Mouse (Mus musculus): ENCODE results near the gene Rab31.
"Not testable (repeated sequence)": the region's sequence is repeated elsewhere in the genome, so short reads cannot be mapped to it uniquely, and the experiment has no call there.

Gene Rab31

DNA sequence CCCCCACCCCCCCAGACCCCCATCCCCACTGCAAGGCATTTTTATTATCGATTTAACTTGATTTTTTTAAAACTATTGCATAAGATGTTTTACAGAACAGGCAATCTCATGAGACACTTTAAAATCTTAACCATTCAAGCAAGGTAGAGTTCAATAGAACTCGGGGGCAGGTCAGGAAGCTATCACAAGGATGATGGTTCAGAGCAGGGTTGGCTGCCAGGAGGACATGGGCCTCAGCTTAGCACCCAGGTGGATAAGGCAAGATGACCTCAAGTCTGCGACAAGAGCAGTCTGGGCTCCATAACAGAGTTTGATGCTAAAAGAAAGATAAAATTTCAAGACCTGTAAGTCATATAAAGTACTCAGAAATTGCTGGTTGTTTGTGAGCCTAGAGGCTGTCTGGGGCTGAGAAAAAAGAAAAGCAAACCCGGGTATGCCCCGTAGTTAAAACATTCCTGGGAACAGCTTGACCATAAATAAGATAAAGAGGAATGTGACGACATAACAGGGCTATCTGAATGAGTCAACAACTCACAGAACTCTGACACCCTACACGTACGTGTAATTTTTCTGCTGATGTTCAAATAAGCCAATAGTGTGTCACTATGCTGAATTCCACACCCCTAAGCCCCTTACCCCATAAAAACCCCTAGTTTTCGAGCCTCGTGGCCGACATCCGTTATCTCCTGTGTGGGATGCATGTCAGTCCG, 143.6 kb downstream of the Rab31 start:
- DNase-seq (ENCODE audit: low read depth, low spot score), result not testable (repeated sequence)

DNA sequence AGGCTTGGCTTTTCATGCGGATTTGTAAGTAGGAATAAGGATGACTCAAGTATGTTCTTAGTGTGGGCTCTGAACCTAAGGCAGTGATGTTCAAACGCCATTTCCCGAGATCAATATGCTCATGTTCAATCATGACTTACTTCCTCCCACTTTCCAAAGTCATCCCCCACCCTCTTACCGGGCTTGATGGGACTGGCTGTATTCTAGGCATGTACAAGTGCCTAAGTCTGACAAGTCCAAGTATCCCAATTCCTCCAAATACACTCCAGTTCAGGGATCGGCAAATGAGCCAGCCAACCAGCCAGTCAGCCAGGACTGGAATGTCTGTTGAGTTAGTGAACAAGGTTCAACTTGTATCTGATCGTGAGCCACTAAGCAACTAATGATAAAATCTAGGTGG, 146.3 kb downstream of the Rab31 start:
- no peak for DNase-seq (ENCODE audit: low read depth, low spot score)

DNA sequence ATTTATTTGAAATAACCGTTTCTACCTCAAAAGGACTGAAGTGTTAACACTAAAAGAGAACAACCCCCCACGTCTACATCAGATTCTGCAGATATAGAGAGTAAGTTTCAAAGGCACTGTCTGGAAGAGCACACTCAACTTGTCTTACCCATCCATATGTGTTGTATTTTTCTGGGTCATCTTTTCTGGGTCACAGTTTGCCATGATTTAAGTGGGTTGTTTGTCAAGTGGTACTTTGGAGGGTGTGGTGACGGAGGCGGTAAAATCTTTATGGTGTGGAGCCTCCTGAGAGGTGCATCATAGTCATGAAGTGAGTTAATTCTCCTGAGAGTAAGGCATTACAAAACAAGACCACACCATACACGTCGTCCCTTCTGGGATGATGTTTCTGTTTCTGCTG, 147.0 kb downstream of the Rab31 start:
- DNase-seq (ENCODE audit: low read depth, low spot score), result no peak

DNA sequence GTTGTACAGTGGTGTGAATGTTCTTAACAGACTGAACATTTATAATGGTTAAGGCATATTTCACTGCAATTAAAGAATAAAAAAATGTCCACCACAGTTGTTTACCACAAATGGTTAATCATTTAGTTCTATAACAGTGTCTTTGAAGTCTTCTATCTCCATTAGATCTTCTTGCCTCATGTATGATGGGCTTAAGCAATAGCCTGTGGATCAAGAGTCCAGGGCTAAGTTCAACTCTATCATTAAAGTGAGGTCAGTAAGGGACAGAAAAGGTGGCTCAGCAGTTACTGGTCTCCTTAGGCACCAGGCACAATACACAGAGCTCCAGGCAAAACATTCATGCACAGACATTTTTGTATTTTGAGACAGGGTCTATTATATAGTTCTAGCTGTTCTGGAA, 149.4 kb downstream of the Rab31 start:
- no peak for DNase-seq (ENCODE audit: low read depth, low spot score)

DNA sequence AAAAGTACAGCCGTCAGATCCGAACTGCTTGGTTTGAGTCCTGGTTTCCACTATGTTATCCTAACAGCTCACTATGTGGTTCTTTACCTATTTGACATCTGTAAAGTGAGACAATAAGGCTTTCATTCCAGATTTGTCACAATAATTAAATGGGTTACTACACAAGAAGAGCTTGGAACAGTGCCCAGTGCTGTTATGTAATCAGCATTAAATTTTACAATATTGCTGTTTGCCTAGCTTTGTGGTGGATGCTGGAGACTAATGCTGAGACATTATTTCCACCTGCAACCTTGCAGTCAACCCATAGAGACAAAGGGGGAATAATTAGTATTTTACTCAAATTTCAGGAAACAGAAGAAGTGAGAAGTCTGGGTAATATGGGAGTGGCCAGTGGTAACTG, 154.1 kb downstream of the Rab31 start:
- DNase-seq (ENCODE audit: low read depth, low spot score), result no peak

DNA sequence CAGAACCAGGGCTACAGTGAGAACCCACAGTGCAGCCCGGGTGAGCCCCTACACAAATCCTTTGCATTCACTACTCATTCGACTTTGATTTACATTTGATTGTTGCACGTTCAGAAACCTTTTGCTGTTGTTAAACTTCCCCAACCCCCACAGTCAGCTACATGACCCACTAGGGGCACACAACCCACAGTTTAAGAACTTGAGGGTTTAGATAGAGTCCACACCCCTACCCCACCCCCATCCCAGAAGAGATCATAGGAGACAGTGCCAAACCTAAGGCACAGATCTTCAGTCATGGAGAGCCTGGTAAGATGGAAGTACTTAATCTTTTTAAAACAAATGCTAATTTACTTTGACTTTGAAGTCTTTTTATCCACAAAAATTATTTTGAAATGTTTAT, 156.9 kb downstream of the Rab31 start:
- DNase-seq (ENCODE audit: low read depth, low spot score), result no peak

DNA sequence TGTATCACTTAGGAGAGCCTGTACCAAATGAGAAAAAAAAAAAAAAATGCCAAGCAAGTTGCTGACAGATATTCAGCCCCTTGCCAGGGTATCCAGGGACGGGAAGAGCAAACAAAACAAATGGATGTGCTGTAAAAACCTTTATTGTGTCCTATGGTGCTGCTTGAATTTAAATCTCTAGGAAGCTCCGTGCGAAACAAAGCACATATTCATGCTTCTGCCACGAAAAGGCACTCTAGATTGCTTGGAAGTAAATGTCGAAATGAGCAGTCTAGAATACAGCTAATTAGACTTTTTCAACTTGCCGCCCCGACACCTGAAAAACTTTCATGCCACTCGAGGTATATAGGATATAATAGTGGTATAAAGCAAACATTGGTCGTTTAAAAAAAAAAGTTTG, 158.1 kb downstream of the Rab31 start:
- no peak for DNase-seq (ENCODE audit: low read depth, low spot score)

DNA sequence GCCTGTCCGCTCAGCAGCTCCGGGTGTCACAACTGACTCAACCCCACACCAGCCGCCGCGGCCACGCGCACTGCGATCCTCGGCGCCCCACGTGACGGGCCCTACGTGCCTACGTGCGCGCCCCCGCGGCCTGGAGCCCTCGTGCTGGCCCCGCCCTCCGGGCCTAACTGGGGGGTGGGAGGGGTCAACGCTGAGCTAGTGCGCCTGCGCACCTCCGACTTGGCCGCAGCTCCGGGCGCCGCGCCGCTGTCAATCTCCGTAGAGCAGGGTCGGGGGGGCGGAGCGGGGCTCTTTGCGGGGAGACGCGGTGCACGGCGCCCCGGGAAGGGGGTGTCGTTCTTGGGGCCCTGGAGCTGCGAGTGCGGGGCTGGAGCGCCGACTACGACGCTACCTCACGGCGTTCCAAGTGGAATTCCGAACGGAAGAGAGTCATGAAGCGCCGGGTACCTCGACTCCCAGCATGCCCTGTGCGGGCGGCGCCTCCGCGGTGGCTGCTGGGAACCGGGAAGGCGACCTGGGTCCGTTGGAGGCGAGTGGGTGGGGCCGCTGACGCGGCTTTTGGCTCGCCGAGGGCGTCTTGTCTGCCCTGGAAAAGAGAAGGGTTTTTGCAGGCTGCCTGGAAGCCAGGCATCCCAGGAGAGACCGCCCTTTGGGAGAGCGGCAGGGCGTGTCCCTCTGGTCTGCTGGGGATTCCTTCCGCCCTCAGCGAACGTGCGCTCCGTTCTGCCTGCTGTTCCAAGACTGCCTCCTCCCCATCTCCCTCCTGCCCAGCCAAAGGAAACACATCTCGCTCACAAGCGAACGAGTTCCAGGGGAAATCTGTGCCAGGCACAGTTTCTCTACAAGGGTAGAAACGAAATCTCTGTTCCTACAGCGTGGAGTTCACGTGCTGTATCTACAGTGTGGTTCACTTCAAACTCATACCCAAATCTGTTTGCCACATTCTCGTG, 158.8 kb downstream of the Rab31 start, which contains the start of gene Vapa:
TSS of gene Vapa (minus strand) at position 93 of the 950 bp plus-strand sequence.
- peak; percentile 98 for DNase-seq (ENCODE audit: low read depth, low spot score)

DNA sequence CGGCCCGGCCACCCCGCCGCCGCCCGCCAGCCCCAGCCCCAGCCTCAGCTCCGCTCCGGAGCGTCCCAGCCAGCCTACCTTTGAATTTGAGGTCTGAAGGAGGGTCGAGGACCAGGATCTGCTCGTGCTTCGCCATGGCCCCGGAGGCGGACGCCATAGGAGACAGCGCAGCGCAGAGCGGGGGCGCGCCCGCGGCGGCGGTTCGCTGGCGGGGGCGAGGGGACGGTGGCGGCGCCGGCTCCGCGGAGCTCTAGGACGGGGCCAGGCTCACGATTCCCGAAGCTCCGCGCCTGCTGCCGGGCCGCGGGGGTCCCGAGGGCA, 159.4 kb downstream of the Rab31 start:
- DNase-seq (ENCODE audit: low read depth, low spot score), result no peak

DNA sequence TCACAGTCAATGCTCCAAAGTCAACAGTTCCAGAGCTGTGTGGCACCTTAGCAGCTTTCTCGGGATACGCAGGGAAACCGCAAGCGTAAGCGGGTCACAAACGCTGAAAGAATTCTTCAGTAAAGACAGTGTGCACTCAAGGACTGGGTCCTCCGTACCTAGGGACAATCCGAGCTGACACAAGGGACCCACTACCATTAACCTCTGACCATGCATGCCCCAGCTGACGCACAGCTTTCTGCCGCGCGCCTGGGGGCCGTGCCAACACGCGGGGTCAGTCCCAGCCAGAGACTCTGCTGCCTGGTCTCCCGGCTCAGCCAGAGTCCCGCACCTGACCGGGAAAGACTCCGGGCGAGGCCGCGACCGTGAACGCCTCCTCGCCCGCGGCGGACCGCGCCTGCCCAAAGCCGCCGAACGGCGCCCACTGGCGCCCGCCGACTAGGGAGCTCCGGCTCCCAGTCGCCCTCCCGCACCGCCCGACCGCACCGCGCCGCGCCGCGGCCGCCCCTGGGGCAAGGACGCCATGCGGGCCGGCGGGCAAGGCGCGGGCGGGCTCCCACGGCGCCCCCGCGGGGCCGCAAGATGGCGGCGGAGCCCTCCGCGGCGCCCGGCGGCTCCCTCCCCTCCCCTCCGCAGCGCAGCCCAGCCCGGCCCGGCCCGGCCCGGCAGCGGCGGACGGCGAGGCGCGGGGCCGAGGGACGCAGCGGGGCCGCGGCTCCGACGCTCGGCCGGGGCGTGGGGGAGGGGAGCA, 160.0 kb downstream of the Rab31 start:
- peak; percentile 16 for DNase-seq (ENCODE audit: low read depth, low spot score)

DNA sequence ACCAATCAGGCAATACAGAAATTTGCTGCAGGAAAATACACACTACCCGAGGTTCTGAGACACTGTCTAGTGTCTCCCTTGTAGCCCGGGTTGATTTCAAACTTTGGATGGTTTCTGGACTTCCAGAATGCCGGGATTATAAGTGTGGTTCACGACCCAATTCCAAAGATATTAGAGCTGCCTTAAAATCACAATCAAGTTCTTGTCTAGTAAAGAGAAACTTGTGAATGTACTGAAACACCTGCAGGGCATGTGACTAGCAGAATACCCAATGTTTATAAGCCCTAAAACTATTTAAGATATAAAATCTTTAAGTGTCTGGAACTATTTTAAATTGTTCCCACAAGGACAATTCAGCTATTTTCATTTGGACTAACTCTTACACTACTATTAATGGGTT, 160.8 kb downstream of the Rab31 start:
- DNase-seq (ENCODE audit: low read depth, low spot score), result no peak

DNA sequence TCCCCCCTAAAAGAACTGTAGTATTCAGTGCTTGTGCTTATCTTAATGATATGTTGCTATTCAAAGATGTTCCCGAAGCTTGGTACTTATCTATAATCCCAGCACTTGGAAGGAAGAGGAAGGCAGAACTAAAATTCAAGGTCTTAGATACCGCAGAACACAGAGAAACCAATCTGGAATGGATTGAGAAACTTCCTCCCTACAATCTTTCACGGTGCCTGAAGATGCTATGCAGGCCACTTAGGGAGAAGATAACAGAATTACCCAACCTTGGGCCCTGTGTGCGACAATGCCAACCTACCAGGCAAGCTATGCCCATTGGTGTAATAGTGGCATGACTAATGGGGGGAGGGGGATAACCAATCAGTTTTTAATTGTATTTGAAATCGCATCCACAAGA, 163.8 kb downstream of the Rab31 start:
- DNase-seq (ENCODE audit: low read depth, low spot score), result no peak

DNA sequence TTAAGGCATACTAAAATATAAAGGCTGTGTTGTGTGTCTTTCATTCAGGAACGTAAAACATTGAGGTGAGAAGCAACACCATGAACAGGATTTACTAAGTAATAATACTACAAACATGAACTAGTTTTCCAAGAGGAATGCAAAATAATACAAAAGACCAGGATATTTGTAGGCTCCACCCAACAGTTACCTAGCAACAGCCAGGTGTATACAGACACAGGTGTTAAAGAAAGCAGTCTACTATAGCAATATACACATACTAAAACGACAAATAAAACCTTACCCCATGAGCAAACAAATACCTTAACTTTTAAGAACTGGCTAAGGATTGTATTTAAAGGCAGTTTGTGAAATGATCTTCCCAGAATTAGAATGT, 164.3 kb downstream of the Rab31 start:
- DNase-seq (ENCODE audit: low read depth, low spot score), result no peak

DNA sequence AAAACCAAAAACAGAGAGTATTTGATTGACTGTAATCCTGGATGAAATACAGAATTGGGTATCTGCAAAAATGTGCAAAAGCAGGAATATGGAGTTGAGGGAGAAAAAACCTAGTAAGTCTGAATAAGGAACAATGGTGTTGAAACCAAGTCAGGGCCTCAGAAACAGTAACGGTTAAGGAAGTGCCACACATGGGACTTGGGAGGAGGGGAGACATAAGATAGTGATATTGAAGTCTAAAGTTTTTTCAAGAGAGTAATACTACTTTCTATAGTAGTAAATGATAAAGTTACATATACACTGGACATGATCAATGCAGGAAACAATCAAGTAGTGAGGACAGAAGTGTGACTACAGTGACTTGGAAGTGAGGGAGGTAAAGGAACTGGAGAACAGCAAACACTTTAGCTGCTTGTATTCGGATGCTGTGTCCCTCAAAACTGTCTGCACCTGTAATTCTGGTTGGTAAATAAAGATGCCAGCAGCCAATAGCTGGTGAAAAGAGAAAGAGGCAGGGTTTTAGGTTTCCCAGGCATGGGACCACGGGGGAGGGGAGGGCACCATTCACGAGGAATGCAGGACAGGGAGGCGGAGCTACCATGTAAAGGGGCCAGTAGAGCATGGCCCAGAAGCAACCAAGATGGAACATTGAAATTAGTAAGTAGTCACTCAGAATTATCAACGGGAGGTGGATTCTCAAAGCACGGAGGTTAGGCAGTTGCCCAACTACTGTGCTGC, 164.8 kb downstream of the Rab31 start:
- DNase-seq (ENCODE audit: low read depth, low spot score), result no peak

DNA sequence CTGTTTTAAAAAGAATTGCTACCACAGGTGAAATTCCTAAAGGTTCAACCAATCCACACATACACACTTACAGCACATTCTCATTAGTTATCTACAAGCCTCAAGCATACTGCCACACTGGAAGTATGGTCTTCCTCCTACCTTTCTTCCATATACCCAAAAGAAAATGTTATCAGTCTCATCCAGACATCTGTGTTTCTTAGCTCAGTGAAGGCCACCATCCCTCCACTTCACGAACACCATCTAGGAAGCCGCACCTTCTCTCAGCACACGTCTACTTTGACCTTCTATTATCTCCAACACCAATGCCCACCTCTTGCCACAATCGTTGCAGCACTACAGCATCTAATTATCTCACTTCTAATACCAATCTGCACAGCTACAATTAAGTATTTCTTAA, 166.5 kb downstream of the Rab31 start:
- DNase-seq (ENCODE audit: low read depth, low spot score), result no peak

DNA sequence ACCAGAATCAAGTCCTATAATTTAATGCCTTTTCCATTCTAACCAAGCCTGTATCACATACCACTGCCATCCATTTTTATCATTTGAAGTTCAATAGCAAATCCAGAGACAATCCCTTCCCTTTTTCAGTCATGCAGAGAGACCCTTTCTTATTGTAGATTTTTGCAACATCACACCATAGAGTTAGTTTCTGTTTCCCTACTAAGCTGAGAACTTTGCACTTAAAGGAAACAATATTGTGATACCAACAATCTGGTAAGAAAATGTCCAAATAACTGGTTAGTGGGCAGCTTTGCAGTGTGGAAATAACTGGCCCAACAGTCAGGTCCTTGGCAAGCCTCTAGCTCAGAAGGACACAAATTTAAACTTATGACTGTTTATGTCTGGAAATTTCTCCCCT, 167.7 kb downstream of the Rab31 start:
- no peak for DNase-seq (ENCODE audit: low read depth, low spot score)

DNA sequence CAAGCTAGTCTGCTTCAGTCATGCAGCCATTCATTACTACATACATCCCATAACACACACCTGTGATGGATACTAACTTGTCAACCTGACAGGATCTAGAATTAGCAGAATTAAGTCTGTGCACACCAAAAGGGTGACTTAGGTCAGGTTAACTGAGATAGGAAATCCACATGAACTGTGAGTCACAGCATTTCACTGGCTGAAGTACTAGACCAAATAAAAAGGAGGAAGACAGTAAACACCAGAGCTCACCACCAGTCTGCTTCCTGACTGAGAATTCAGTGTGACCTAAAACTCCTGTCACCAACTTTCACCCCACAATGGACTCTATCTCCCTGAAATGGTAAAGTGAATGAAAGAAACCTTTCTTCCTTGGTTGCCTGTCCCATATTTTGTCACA, 168.2 kb downstream of the Rab31 start:
- DNase-seq (ENCODE audit: low read depth, low spot score), result no peak

All from forelimb bud, embryonic 11.5 days (tissue).